ENCODE assay signal across 28 mouse cellular contexts in the genomic region with DNA sequence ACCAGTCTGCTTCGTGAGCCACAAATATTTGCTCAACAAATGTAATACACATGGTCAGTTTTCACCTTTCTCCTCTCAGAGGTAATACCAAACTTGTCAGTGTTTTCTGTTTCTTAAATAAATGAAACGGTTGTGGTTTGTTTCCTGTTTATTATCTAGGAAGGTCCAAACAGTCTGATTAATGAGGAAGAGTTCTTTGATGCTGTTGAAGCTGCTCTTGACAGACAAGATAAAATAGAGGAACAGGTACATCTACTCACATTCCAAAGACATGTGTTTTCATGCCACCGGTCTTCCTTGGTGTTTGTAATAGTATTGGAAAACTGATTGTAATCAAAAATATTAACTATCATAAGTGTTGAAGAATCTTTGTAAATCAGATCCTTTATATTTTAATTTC.
"Had no signal": no experiment of that assay in that cellular context is flagged by ENCODE, and none has a peak within 500 bp of the region (broad histone marks: within the 10 kb centered on the region; RNA-seq: fewer than 3 reads in every experiment).

No protein-coding gene starts in this region.

- H3K4me1 ChIP-seq: limb, embryonic 10.5 days; limb, embryonic 13.5 days; limb, embryonic 15.5 days; liver, embryonic 12.5 days; liver, embryonic 13.5 days; liver, embryonic 15.5 days; lung, embryonic 15.5 days; midbrain, embryonic 10.5 days; midbrain, embryonic 12.5 days; midbrain, embryonic 13.5 days; midbrain, embryonic 15.5 days; neural tube, embryonic 12.5 days had no signal

- H3K4me3 ChIP-seq: limb, embryonic 10.5 days; limb, embryonic 12.5 days; limb, embryonic 13.5 days; limb, embryonic 15.5 days; liver, embryonic 12.5 days; liver, embryonic 13.5 days; liver, embryonic 15.5 days; lung, embryonic 15.5 days; megakaryocyte, embryonic 14.5 days; midbrain, embryonic 10.5 days; midbrain, embryonic 12.5 days; midbrain, embryonic 13.5 days; midbrain, embryonic 15.5 days; myocyte; neural tube, embryonic 12.5 days had no signal

- H3K27ac ChIP-seq: limb, embryonic 10.5 days; limb, embryonic 12.5 days; limb, embryonic 13.5 days; limb, embryonic 15.5 days; liver, embryonic 12.5 days; liver, embryonic 13.5 days; liver, embryonic 14.5 days; liver, embryonic 15.5 days; lung, embryonic 15.5 days; macrophage; midbrain, embryonic 10.5 days; midbrain, embryonic 12.5 days; midbrain, embryonic 13.5 days; midbrain, embryonic 15.5 days; neural tube, embryonic 12.5 days had no signal

- DNase-seq: left cerebral cortex, postnatal 4 days; liver; liver, embryonic 13.5 days; liver, postnatal 0 days; lung, adult 18-20 months; lung, adult 2 months; lung, embryonic 14.5 days; lung, postnatal 10 days; lung, postnatal 14 days; lung, postnatal 36 days; lung, postnatal 4 days; midbrain, embryonic 14.5 days had no signal

- H3K27me3 ChIP-seq: limb, embryonic 12.5 days; limb, embryonic 13.5 days; limb, embryonic 15.5 days; liver, embryonic 12.5 days; liver, embryonic 13.5 days; liver, embryonic 15.5 days; lung, embryonic 15.5 days; megakaryocyte, embryonic 14.5 days; midbrain, embryonic 12.5 days; midbrain, embryonic 13.5 days; midbrain, embryonic 15.5 days; neural tube, embryonic 12.5 days had no signal

- H3K9ac ChIP-seq: limb, embryonic 12.5 days; limb, embryonic 13.5 days; limb, embryonic 15.5 days; liver, embryonic 12.5 days; liver, embryonic 13.5 days; liver, embryonic 14.5 days; liver, embryonic 15.5 days; liver, postnatal 0 days; lung, embryonic 14.5 days; lung, embryonic 15.5 days; midbrain, embryonic 12.5 days; midbrain, embryonic 13.5 days; midbrain, embryonic 15.5 days; neural tube, embryonic 12.5 days had no signal

- H3K9me3 ChIP-seq: limb, embryonic 10.5 days; limb, embryonic 12.5 days; limb, embryonic 13.5 days; limb, embryonic 15.5 days; liver, embryonic 12.5 days; liver, embryonic 13.5 days; liver, embryonic 15.5 days; lung, embryonic 15.5 days; megakaryocyte, embryonic 14.5 days; midbrain, embryonic 10.5 days; midbrain, embryonic 12.5 days; midbrain, embryonic 13.5 days; midbrain, embryonic 15.5 days; neural tube, embryonic 12.5 days had no signal
